ENCODE assay signal across 13 mouse cellular contexts in genomic region chr13:95032973-95033372, GRCm38 (mm10). TPM values are rescaled to one million over a fixed set of nuclear protein-coding genes. Genes with fewer than 3 reads are reported as not detected.
DNase-seq lines count a peak whose midpoint lies in the region; ATAC-seq lines count a peak whose summit lies in the region.
"Had no signal": no experiment of that assay in that cellular context is flagged by ENCODE, and none has a peak within 500 bp of the region (broad histone marks: within the 10 kb centered on the region; RNA-seq: fewer than 3 reads in every experiment).

No protein-coding gene starts in this region.

- H3K27ac ChIP-seq in kidney, embryonic 15.5 days: peak overlapping the region; percentile 45
- peak overlapping the region; percentile 65; the same call in 1 of the 2 replicates for H3K27ac ChIP-seq in intestine, embryonic 16.5 days (ENCODE audit: low read length)
- H3K27ac ChIP-seq: hindbrain, embryonic 15.5 days had no signal

- H3K27me3 ChIP-seq in kidney, embryonic 15.5 days: no peaks in the 10 kb centered on the region
- no peaks in the 10 kb centered on the region for H3K27me3 ChIP-seq in intestine, embryonic 16.5 days (replicated peaks; ENCODE audit: control insufficient read depth, insufficient read depth, low read length)
- H3K27me3 ChIP-seq: hindbrain, embryonic 15.5 days had no signal

- 74% methylated on average over 6 of the region's 6 CpGs for WGBS in kidney, embryonic 15.5 days
- 76% methylated on average over 6 of the region's 6 CpGs for WGBS in intestine, embryonic 16.5 days

- peaks cover 15% of the 10 kb centered on the region for H3K36me3 ChIP-seq in kidney, embryonic 15.5 days
- H3K36me3 ChIP-seq in intestine, embryonic 16.5 days (ENCODE audit: control insufficient read depth, insufficient read depth, low read length): peaks cover 9% of the 10 kb centered on the region
- H3K36me3 ChIP-seq: midbrain, embryonic 10.5 days had no signal

- ATAC-seq in kidney, embryonic 15.5 days (replicated peaks; ENCODE audit: low FRiP score): peak; percentile 52
- peak; percentile 49 for ATAC-seq in intestine, embryonic 16.5 days

- no peak for DNase-seq in kidney, adult 18-20 months
- DNase-seq in retina, postnatal 1 day: peak; percentile 18
- no peak for DNase-seq in retina, embryonic 14.5 days (ENCODE audit: low spot score)
- no peak for DNase-seq in frontal cortex, postnatal 10 days (ENCODE audit: low spot score in 2 of 2)
- no peak for DNase-seq in cerebellum, postnatal 4 days (ENCODE audit: low spot score in 2 of 2)
- DNase-seq: adrenal gland, postnatal 36 days; cerebellum, adult 11-12 months; embryo, embryonic 11 days; lung, adult 2 months had no signal

- no peak overlapping the region for H3K9ac ChIP-seq in kidney, embryonic 15.5 days
- no peak overlapping the region for H3K9ac ChIP-seq in intestine, embryonic 16.5 days (ENCODE audit: low read depth, low read length)
- H3K9ac ChIP-seq: hindbrain, embryonic 15.5 days had no signal

- H3K9me3 ChIP-seq in kidney, embryonic 15.5 days (replicated peaks): no peaks in the 10 kb centered on the region
- no peaks in the 10 kb centered on the region for H3K9me3 ChIP-seq in intestine, embryonic 16.5 days (ENCODE audit: control insufficient read depth, low read length)
- H3K9me3 ChIP-seq: hindbrain, embryonic 15.5 days; midbrain, embryonic 10.5 days had no signal

- H3K4me2 ChIP-seq in kidney, embryonic 15.5 days: no peak overlapping the region
- no peak overlapping the region for H3K4me2 ChIP-seq in intestine, embryonic 16.5 days (ENCODE audit: low read depth, low read length)
- H3K4me2 ChIP-seq: hindbrain, embryonic 15.5 days had no signal

- H3K4me3 ChIP-seq in kidney, embryonic 15.5 days (replicated peaks): no peak overlapping the region
- H3K4me3 ChIP-seq in intestine, embryonic 16.5 days (ENCODE audit: low read length): no peak overlapping the region
- H3K4me3 ChIP-seq: hindbrain, embryonic 15.5 days; midbrain, embryonic 10.5 days had no signal

- no peaks in the 10 kb centered on the region for H3K4me1 ChIP-seq in kidney, embryonic 15.5 days
- 0 out of 2 replicates have a peak, but pooled peaks cover 3% of the 10 kb centered on the region for H3K4me1 ChIP-seq in intestine, embryonic 16.5 days (ENCODE audit: control insufficient read depth, insufficient read depth, low read length)
- H3K4me1 ChIP-seq: hindbrain, embryonic 15.5 days had no signal

RNA-seq across cellular contexts. Expression of gene Wdr41, which starts 56.8 kb away (rescaled TPM):
- 22.2 and 22.9 TPM in 2 replicates for polyA plus RNA-seq in kidney, embryonic 15.5 days (2015; fragmentation: Nextera tagmentation; extraction: Ambion mirVana)
- 18.4 and 19.6 TPM in 2 replicates for polyA plus RNA-seq in intestine, embryonic 16.5 days (2015; fragmentation: Nextera tagmentation; extraction: Ambion mirVana)
